Mouse (Mus musculus): ENCODE measurements around the gene Uqcr10.

DNA sequence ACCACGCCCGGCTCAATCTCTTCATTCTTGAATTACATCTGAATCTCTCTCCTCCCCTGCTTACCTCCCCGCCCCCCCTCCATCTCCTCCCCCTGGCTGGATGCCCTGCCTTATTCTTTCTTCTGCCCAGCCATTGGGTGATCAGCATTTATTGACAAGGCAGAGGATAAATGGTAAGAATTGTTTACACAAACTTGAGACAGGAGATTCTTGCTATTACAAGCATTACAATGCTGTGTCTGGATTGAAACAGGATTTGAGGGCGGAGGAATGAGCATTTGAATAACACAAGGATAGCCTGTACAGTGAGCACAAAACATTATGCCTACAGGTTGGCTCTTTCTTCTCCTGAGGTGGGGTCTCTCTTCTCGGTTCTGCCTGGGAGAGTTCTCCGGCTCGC, 13.8 kb downstream of the Uqcr10 start:
- TF ChIP-seq POLR2A (IDR thresholded peaks at IDR 0.05; ENCODE audit: borderline replicate concordance, low read depth, low read length) (no peak), CTCF (IDR thresholded peaks at IDR 0.05; ENCODE audit: low read depth, low read length) (no peak)
